Mouse (Mus musculus): Measurements from ENCODE around the gene Gna13. TPM values are rescaled to one million over a fixed set of nuclear protein-coding genes. Genes with fewer than 3 reads are reported as not detected.
"Not testable (repeated sequence)": the region's sequence is repeated elsewhere in the genome, so short reads cannot be mapped to it uniquely, and the experiment has no call there.

Gene Gna13
- polyA plus RNA-seq, 1 experiment from 2014 or later: 13.3 TPM

DNA sequence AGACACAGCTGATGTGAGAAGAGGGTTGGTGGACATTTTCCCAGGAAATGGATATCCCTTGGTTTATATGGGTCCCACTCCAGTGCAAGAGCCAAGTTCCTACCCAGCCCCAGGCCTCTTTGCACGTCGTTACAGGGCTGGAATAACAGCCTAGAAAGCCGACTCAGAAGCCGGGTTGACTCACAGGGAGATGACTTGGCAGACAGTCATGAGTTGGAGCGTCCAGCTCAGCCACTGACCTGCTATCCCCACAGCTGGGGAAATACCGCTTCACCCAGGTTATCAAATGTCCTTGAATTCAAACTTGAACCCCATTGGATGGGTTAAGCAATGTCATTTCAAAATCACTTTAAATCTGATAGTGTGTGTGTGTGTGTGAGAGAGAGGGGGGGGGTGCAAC, 29.9 kb upstream of the Gna13 start:
- Histone ChIP-seq H3K4me2 (no peak overlapping the region), H3K4me1 (replicated peaks) (peaks cover 17% of the 10 kb centered on the region), H3K36me3 (replicated peaks) (no peaks in the 10 kb centered on the region), H3K4me3 (replicated peaks) (no peak overlapping the region), H3K9me3 (replicated peaks) (no peaks in the 10 kb centered on the region), H3K9ac (no peak overlapping the region), H3K27ac (replicated peaks) (no peak overlapping the region), H3K27me3 (no peaks in the 10 kb centered on the region)
- 67% methylated on average over 6 of the region's 6 CpGs for WGBS (ENCODE audit: insufficient replicate concordance)
- ATAC-seq (ENCODE audit: insufficient read depth): no peak

DNA sequence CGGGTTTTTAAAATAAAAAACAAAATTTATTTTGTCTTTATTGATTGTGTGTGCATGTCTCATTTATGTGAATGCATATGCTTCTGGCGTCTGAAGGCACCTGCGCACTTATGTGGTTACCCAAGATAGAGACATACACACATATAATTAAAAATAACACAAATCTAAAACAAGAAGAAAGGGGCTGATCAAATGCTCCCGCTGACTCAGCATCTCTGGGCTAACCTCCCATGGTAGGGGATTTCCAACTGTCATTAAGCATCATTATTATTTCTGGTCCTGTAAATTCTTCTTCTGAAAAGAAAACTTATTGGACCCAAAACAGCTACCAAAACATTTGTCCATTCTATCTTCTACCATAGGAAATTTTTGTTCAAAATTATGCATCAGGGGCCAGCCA, 27.9 kb upstream of the Gna13 start:
- H3K27ac ChIP-seq (replicated peaks): no peak overlapping the region
- H3K27me3 ChIP-seq: no peaks in the 10 kb centered on the region
- no peaks in the 10 kb centered on the region for H3K9me3 ChIP-seq (replicated peaks)
- H3K4me3 ChIP-seq (replicated peaks): no peak overlapping the region
- ATAC-seq (ENCODE audit: insufficient read depth): no peak
- peaks cover 17% of the 10 kb centered on the region for H3K4me1 ChIP-seq (replicated peaks)
- H3K36me3 ChIP-seq (replicated peaks): no peaks in the 10 kb centered on the region
- no peak overlapping the region for H3K4me2 ChIP-seq
- no peak overlapping the region for H3K9ac ChIP-seq
- WGBS (ENCODE audit: insufficient replicate concordance): 69% methylated on average over 4 of the region's 4 CpGs

- Histone ChIP-seq H3K9ac (no peak overlapping the region), H3K27ac (replicated peaks) (no peak overlapping the region), H3K27me3 (no peaks in the 10 kb centered on the region), H3K36me3 (replicated peaks) (no peaks in the 10 kb centered on the region), H3K4me1 (replicated peaks) (peaks cover 22% of the 10 kb centered on the region), H3K4me2 (no peak overlapping the region), H3K9me3 (replicated peaks) (no peaks in the 10 kb centered on the region), H3K4me3 (replicated peaks) (no peak overlapping the region)
- no peak for ATAC-seq (ENCODE audit: insufficient read depth)
- 41% methylated on average over 6 of the region's 6 CpGs for WGBS (ENCODE audit: insufficient replicate concordance)
Measured at GRCm38 (mm10) chr11:109335890-109336289, 26.7 kb upstream of the Gna13 start.

GRCm38 (mm10) chr11:109339155-109339938, 23.3 kb upstream of the Gna13 start:
- H3K4me2 ChIP-seq: no peak overlapping the region
- no peaks in the 10 kb centered on the region for H3K36me3 ChIP-seq (replicated peaks)
- ATAC-seq (ENCODE audit: insufficient read depth): no peak
- no peak overlapping the region for H3K27ac ChIP-seq (replicated peaks)
- no peak overlapping the region for H3K9ac ChIP-seq
- no peaks in the 10 kb centered on the region for H3K9me3 ChIP-seq (replicated peaks)
- H3K4me3 ChIP-seq (replicated peaks): no peak overlapping the region
- 85% methylated on average over 8 of the region's 8 CpGs for WGBS (ENCODE audit: insufficient replicate concordance)
- no peaks in the 10 kb centered on the region for H3K27me3 ChIP-seq
- peaks cover 12% of the 10 kb centered on the region; the same call in 1 of the 2 replicates for H3K4me1 ChIP-seq (replicated peaks)

DNA sequence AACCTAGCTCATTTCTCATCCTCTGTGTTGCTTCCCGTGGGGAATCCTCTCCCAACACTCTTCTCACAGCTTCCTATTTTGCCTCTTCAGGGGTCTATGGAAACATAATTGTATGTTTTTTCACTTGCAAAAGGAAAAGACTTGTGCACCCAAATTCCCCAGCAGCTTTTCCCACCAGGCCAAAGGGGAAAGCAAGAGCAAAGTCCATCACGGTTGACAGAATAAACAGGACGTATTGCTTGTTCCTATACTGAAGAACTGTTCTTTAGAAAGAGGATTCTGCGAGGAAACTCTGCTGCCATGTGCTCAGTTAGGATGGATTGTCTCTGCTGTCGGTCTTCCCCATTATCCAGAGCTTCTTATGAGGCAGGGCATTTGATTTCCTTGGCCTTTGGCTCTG, 22.1 kb upstream of the Gna13 start:
- WGBS (ENCODE audit: insufficient replicate concordance): 52% methylated on average over 5 of the region's 5 CpGs
- Histone ChIP-seq H3K4me1 (replicated peaks) (peaks cover 12% of the 10 kb centered on the region; the same call in 1 of the 2 replicates), H3K9ac (no peak overlapping the region), H3K9me3 (replicated peaks) (no peaks in the 10 kb centered on the region), H3K27me3 (no peaks in the 10 kb centered on the region), H3K27ac (replicated peaks) (no peak overlapping the region), H3K36me3 (replicated peaks) (no peaks in the 10 kb centered on the region), H3K4me2 (no peak overlapping the region), H3K4me3 (replicated peaks) (no peak overlapping the region)
- no peak for ATAC-seq (ENCODE audit: insufficient read depth)

DNA sequence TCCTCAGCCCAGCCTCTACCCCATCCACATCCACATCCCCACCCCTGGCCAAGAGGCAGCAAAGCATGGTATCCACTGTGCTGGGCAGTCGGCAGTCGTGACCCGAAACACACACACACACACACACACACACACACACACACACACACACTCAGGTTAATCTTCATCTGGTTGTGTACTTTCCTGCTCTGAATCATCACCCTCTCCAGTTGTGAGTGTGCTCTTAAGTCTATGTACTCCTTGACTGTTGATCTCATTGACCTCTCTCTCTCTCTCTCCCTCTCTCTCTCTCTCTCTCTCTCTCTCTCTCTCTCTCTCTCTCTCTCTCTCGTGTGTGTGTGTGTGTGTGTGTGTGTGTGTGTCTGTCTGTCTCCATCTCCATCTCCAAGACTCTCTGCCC, 20.0 kb upstream of the Gna13 start:
- H3K4me2 ChIP-seq; ATAC-seq (ENCODE audit: insufficient read depth); H3K9ac ChIP-seq; H3K27me3 ChIP-seq; H3K27ac ChIP-seq (replicated peaks); H3K36me3 ChIP-seq (replicated peaks); H3K9me3 ChIP-seq (replicated peaks); H3K4me3 ChIP-seq (replicated peaks): not testable (repeated sequence)
- WGBS (ENCODE audit: insufficient replicate concordance): 60% methylated on average over 4 of the region's 4 CpGs
- peaks cover 21% of the 10 kb centered on the region for H3K4me1 ChIP-seq (replicated peaks)

GRCm38 (mm10) chr11:109343558-109343957, 19.1 kb upstream of the Gna13 start:
- no peak for ATAC-seq (ENCODE audit: insufficient read depth)
- 53% methylated on average over 7 of the region's 7 CpGs for WGBS (ENCODE audit: insufficient replicate concordance)
- Histone ChIP-seq H3K4me2 (no peak overlapping the region), H3K9ac (no peak overlapping the region), H3K4me3 (replicated peaks) (no peak overlapping the region), H3K36me3 (replicated peaks) (no peaks in the 10 kb centered on the region), H3K27ac (replicated peaks) (no peak overlapping the region), H3K27me3 (no peaks in the 10 kb centered on the region), H3K9me3 (replicated peaks) (no peaks in the 10 kb centered on the region), H3K4me1 (replicated peaks) (peaks cover 30% of the 10 kb centered on the region)

DNA sequence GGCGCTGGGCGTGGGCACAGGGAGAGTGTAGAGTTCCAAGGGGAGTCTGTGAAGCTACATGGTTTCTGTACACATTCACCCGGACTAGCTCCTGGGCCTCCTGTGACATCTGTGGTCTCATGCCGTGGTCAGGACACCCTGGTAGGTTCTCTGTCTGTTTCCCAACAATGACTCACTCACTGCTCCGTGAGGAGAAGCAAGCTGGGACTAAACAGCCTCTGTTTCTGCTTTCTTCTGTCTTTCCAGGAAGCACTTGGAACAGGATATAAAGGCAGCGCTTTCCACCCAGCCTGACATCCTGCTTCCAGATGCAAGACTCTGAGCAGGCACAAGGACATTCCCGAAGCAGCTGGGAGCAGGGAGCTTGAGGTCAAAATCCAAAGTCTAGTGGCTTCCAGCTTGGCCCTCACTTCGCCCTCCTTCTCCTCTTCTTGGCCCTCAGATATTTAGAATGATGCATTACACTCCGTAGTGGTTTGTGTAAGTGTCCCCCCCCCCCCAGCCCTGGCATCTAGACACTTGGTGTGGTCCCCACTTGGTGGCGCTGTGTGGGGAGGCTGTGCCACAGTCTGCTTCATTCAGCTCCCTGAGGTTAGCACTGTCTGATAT, 18.5 kb upstream of the Gna13 start:
- no peak overlapping the region for H3K9ac ChIP-seq

GRCm38 (mm10) chr11:109347242-109347959, 15.2 kb upstream of the Gna13 start:
- H3K4me2 ChIP-seq: no peak overlapping the region
- peaks cover 25% of the 10 kb centered on the region for H3K4me1 ChIP-seq (replicated peaks)
- ATAC-seq (ENCODE audit: insufficient read depth): peak; percentile 75
- no peaks in the 10 kb centered on the region for H3K27me3 ChIP-seq
- no peaks in the 10 kb centered on the region for H3K9me3 ChIP-seq (replicated peaks)
- 0 out of 2 replicates have a peak overlapping the region, but pooled peaks have one; percentile 6 for H3K27ac ChIP-seq (replicated peaks)
- no peak overlapping the region for H3K9ac ChIP-seq
- WGBS (ENCODE audit: insufficient replicate concordance): 24% methylated on average over 10 of the region's 10 CpGs
- H3K4me3 ChIP-seq (replicated peaks): no peak overlapping the region
- H3K36me3 ChIP-seq (replicated peaks): no peaks in the 10 kb centered on the region

More for the DNA sequence above, 18.5 kb upstream of the Gna13 start:
- Histone ChIP-seq H3K27me3 (no peaks in the 10 kb centered on the region), H3K4me2 (no peak overlapping the region), H3K36me3 (replicated peaks) (no peaks in the 10 kb centered on the region), H3K27ac (replicated peaks) (no peak overlapping the region), H3K4me3 (replicated peaks) (no peak overlapping the region), H3K9me3 (replicated peaks) (no peaks in the 10 kb centered on the region), H3K4me1 (replicated peaks) (peaks cover 32% of the 10 kb centered on the region)
- WGBS (ENCODE audit: insufficient replicate concordance): 25% methylated on average over 10 of the region's 10 CpGs
- no peak for ATAC-seq (ENCODE audit: insufficient read depth)

GRCm38 (mm10) chr11:109348408-109348807, 14.2 kb upstream of the Gna13 start:
- no peak overlapping the region for H3K4me2 ChIP-seq
- no peaks in the 10 kb centered on the region for H3K36me3 ChIP-seq (replicated peaks)
- H3K4me3 ChIP-seq (replicated peaks): no peak overlapping the region
- no peak for ATAC-seq (ENCODE audit: insufficient read depth)
- 26% methylated on average over 12 of the region's 12 CpGs for WGBS (ENCODE audit: insufficient replicate concordance)
- no peak overlapping the region for H3K9ac ChIP-seq
- H3K27me3 ChIP-seq: no peaks in the 10 kb centered on the region
- peaks cover 25% of the 10 kb centered on the region for H3K4me1 ChIP-seq (replicated peaks)
- no peaks in the 10 kb centered on the region for H3K9me3 ChIP-seq (replicated peaks)
- no peak overlapping the region for H3K27ac ChIP-seq (replicated peaks)

DNA sequence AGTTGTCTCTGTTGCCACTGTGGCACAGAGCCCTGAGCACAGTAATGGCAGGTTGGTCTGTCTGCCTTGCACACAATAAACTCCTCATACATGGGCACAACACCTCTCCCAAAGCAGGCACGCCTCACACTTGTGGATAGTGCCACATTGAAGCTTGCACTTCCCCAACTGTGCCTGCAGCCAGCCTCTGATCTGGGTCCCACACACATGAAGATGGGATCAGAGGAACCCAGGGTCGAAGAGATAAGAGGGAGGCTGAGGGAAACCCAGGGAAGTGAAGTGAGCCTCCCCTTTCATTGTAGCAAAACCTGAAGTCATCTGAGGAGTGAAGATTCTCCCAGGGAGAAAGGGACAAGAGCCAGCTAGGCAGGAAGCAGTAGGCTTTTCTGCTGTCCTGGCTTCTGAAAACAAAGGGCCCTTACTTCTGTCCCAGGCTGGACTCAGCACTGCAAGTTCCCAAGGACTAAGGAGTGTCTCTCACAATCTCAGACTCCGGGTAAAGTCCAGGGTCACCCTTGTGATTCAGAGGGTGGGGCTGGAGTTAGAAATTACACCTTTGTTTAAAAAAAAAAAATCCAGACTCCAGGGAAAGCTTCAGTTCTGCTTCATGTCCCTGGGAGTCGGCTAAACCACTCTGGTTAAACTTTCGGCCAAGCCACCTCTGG, 12.8 kb upstream of the Gna13 start:
- no peak overlapping the region for H3K4me3 ChIP-seq (replicated peaks)
- H3K4me2 ChIP-seq: no peak overlapping the region
- peaks cover 25% of the 10 kb centered on the region for H3K4me1 ChIP-seq (replicated peaks)
- no peaks in the 10 kb centered on the region for H3K27me3 ChIP-seq
- 30% methylated on average over 5 of the region's 5 CpGs for WGBS (ENCODE audit: insufficient replicate concordance)
- no peaks in the 10 kb centered on the region for H3K9me3 ChIP-seq (replicated peaks)
- no peaks in the 10 kb centered on the region for H3K36me3 ChIP-seq (replicated peaks)
- no peak overlapping the region for H3K27ac ChIP-seq (replicated peaks)
- ATAC-seq (ENCODE audit: insufficient read depth): no peak
- H3K9ac ChIP-seq: no peak overlapping the region
